Mouse (Mus musculus): ENCODE results near the gene Exosc2. TPM values are rescaled to one million over a fixed set of nuclear protein-coding genes. Genes with fewer than 3 reads are reported as not detected.
"Not testable (repeated sequence)": the region's sequence is repeated elsewhere in the genome, so short reads cannot be mapped to it uniquely, and the experiment has no call there.

Exosc2 gene
- polyA plus RNA-seq, 2 experiments from 2014 or later: 36.2 to 47.9 TPM

DNA sequence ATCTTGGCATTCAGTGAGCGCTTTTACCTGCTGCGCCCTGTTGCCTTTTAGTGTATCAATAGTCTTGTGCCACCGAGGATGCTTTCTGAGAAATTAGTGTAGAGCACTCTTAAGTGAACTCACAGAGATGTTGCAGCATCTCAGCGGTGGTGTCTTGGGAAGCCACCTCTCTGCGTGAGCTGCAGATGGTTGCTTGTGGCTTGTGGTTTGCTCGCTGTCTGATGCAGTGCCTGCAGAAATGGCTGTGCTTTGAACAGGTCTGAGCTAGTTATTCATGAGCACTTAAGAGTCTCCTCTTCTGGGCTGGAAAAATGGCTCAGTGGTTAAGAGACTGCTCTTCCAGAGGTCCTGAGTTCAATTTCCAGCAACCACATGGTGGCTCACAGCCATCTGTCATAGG lies 8.1 kb downstream of the Exosc2 start:
- no peak for ATAC-seq

DNA sequence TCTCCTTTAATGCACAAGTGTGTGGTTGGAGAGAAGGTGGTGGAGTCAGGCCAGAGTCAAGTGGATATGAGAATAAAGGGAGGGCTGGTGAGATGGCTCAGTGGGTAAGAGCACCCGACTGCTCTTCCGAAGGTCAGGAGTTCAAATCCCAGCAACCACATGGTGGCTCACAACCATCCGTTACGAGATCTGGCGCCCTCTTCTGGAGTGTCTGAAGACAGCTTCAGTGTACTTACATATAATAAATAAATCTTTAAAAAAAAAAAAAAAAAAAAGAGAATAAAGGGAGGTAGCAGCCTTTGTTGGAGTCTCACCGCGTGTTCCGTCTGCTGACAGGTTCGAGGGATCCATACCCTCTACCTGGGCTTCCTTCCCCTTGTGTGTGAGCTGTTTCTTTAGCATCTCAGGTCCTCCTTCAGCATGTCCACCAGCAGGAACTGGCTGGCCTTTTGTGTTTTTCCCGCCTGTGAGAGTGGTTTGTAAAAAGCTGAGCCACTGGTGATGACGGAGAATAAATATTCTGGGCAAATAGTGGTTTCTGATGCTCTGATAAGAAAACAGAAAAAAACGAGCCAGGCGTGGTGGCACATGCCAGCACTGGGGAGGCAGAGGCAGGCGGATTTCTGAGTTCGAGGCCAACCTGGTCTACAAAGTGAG lies 10.7 kb downstream of the Exosc2 start:
- ATAC-seq: not testable (repeated sequence)

DNA sequence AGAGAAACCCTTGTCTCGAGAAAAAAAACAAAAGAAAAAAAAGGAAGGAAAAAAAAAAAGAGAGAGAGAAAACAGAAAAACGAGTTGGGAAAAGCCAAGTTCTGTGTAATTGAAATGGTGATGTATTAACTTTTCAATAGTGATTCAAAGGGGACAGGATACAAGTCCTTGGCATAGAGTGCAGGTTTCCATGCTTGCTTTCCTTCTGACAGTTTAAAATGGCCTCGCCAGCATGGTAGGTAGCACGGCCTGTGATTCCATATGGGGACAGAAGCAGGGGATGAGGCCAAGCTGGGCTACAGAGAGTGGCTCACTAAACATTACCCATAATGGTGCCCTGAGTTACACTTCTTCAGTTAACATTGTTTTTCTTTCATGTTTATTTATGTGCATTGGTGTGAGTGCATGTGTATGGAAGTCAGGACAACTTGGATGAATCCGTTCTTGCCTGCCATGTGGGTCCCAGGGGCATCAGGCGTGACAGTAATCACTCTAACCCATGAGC lies 11.3 kb downstream of the Exosc2 start:
- ATAC-seq: no peak

DNA sequence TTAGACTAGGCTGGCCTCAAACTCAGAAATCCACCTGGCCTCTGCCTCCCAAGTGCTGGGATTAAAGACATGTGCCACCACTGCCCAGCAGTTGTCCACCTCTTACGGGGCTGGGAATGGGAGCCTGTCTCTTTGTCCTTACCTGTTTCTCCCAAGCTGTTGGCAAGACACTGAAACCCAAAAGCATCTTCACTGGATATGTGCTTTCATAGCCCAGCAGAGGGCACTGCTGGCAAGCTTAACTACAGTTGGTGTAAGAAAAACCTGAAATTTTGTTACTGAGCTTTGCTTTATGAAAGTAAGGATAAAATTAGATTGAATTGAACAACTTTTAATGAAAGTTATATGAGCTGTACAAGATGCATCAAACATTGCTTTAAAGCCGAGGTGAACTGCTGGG lies 13.2 kb downstream of the Exosc2 start:
- ATAC-seq: no peak

DNA sequence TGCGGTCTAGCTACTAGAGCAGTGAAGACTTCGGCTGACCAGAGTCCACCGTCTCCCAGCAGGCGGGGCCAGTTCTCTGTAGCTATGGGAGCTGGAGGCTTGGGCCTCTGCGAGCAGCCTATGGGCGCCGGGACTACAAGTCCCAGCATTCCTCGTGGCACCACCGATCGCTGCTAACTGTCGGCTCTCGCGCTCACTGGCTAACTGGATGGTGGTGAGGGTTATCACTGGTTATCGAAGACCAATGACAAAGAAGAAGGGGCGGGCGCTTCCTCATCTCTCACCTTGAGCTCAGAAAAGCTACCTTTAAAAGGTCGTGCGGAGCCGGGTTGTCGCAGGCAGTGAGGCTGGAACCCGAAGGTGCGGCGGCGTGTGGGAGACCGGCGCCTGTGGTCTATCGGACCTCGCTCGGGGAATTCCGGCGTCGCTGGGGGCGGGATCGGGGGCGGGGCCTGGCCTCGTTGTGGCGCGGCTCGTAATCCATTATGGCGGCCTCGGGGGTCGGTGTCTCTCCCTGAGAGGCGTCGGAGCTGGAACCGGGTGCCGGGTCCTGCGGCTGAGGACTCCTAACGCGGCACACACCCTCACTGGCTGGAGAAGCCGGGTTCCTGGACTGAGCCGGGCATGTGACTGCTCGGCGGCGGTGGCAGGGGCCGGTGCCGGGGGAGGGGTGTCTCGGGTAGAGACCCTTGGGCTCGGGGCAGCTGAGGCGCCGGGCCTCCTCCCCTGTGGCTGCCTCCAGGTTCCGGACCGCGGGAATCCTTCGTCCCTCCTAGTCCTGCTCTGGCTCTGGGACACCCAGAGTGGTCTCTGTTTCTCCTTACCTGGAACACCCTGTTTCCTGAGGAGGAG lies 17.8 kb downstream of the Exosc2 start, which contains the start of gene Abl1:
Gene Abl1 (plus strand): TSS at position 303 of the 852 bp plus-strand sequence.
- ATAC-seq: peak; percentile 99

DNA sequence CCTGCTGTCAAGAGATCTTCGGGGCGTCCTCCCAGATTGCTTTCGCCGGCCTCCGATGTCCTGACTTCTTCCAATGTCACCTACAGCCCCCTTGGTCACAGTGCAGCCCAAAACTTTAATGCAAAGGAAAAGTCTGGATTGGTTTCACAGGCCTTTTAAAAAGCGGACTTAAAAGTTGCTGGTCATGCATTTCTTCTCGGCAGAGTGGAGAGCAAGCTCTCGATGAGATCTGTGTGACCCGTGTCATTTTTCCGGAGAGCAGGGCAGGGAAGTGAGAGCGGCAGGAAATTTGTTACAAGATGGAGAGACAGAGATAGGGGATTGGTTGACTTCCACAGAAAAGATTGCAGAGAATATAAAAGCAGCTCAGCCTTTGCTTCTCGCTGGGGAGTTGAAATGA lies 18.5 kb downstream of the Exosc2 start:
- no peak for ATAC-seq

DNA sequence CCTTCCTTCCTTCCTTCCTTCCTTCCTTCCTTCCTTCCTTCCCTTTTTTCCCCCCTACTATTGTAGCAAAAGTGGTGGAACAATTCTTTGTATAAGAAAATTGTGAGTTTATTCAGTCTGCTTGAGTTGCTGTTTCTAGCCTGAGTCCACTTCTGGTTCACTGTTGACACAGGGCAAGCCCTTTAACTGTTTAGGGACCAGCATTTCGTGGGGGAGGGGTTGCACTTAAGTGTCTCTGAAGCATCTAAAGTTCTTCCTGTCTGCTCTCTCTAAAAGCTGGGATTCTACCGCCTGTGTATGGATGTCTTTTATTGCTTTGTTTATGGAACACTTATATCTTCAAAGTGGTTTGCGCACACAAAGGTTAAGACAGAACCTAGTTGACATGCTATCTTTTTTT lies 19.5 kb downstream of the Exosc2 start:
- ATAC-seq: no peak

DNA sequence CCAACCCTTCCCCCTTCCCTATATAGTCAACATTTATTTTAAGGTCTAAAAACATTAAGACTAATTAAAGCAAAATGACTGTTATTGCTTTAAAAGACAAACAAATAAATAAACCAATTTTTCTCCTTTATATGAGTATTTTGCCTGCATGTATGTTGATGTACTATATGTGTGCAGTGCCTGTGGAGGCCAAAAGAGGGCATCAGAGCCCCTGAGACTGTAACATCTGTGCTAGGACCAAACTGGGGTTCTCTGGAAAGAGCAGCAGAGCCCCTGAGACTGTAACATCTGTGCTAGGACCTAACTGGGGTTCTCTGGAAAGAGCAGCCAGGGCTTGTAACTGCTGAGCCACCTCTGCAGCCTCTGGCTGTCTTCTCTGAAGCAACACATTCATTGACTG lies 27.7 kb downstream of the Exosc2 start:
- ATAC-seq: no peak

DNA sequence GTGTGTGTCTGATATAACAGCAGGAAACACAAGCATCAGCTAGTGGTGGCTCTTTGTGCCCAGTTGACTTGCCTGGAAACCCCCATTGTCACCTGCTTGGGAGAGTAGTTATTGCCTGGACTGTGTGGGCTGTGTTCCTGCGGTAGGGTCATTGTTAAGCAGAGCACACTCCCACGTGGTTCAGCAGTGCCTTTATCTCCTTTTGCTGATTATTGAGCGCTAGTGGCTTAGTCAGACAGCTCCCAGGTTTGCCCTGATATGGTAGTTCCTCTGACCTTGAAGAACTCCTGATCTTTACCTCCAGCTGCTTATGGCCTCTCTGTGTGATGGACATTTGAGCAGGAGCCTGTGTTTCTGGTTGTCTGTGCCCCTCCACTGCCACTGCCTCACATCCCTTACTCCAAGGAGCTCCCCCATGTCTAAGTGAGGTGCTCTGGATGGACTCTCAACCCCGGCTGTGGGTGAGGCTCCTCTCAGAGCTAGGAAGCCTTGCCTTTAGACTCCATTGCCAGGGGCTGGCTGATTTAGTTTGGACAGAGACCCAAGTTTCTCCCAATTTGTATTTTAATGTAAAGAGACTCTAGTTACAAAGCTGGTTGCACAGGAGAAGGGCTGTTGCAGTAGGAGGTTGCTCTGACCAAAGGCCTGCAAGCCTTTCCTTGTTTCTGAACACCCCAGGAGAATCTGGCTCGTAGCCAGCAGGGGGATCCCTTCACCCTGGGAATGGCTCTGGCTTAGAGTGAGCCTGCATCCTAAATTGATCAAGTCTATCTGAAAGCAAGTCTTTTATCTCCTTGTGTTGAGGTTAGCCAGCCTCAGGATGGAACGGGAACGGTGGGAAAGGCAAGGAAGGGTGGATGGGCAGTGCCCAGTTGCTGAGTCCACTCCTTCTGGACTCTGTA lies 30.3 kb downstream of the Exosc2 start:
- ATAC-seq: no peak

DNA sequence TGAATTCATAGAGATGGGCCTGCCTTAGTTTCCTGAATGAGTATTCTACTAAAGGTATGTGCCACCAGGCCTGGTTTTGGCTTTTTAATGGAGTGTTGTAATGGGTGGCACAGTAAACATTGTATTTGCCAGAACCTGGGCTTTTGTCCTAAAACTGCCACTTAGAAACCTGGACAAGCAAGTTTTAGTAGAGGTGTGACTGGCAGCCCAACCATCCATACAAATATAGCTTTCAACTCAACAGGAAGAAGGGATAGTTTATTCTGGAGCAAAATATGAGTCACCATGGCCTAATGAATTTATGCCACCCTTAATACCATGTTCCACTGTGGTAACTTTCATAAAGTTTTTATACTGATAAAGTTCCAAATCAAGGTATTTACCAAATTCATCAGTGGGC lies 32.7 kb downstream of the Exosc2 start:
- ATAC-seq: no peak

DNA sequence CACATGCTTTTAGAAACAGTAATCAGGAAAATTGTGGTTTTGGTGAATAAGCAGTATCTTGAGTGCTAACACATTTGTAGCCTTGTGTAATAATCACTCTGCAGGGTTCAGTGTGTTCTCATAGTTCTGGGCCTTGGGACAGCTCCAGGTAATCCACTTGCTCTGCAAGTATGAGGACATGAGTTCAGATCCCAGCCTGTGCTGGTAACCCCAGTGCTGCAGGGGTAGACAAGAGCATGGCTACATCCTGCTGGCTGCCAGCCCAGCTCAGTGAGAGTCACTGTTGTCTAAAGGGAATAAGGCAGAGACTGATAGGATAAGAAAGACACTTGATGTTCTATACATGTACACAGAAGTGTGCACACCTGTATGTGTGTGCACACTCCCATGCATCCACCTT lies 35.4 kb downstream of the Exosc2 start:
- no peak for ATAC-seq

DNA sequence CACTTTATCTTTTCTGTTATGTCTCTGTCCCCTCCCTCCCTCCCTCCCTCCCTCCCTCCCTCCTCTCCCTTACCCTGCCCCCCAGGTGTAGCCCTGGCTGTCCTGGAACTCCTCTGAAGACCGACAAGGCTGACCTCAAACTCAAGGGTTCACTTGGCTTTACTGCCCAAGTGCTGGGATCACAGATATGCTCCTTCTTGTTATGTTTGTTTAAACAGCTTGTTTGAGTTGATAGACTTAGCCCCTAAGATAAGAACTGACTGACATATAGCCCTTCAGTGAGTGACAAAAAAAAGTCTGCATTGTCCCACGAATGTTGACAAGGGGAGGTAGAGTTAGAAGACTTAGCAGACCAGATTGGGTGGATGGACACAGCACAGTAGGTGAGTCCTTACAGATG lies 36.0 kb downstream of the Exosc2 start:
- ATAC-seq: no peak

DNA sequence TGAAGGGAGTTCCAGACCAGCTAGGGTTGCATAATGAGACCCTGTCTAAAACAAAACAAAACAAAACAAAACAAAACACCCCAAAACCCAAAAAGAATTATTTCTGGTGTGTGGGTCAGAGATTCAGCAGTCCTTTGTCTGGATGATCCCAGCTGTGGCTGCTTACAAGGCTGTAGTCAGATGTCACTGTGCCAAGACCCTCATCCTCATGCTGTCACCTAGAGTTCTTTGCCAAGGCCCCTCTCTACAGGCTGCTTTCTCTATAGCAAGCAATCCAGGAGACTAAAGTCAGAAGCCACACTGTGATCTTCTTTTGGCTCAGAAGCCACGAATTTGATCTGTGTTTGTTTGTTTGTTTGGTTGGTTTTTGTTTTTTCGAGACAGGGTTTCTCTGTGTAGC lies 42.2 kb downstream of the Exosc2 start:
- ATAC-seq: no peak

DNA sequence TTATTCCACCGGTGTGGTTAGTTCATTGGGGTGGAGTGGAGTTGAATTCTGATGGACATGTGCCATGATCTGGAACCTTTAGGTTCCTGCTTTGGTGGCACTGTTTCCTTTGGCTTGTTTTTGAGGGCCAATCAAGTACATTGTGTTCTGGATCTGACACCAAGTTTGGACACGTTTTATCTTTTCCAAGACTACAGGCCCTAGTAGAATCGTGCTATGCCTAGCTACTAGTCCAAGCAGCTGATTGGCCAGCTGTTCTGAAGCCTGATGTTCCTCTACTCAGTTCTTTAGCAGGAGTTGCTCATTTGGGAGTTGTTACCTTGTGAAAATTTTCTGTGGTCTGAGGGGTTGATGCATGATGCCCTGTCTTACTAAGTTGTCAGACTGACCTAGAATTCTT lies 43.3 kb downstream of the Exosc2 start:
- ATAC-seq: no peak

DNA sequence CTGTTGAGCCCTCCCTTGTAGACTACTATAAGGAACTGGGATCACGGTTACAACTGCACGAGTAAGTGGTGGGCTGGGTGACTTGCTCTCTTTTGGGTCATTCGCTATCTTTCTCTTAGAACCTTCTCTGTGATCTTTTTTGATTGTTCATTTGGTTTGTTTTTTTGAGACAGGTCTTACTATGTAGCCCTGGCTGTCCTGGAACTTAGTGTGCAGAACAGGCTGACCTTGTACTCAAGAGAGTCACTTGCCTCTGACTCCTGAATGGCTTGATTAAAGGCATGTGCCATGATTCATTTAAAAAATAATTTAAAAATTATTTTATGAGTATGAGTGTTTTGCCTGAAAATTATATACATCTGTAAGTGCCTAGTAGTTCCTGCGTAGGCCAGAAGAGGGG lies 44.3 kb downstream of the Exosc2 start:
- ATAC-seq: no peak

DNA sequence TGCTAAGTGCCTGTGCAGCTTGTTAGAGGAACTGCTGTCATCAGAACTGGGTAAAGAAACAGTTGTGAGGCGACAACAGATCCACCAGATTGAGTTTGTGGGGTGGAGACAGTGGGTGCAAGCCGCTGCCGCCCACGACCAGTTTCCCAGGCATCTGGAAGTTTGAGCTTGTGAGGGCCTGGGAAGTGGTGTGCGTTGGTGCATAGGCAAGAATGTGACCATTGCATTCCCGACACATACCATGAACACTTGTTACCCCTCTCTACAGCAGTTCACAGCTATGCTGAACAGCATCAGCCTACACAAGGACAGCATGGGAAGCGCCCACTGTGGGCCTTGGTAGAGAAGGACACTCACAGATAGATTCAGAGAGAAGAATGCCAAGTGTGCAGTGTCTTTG lies 45.5 kb downstream of the Exosc2 start:
- no peak for ATAC-seq

DNA sequence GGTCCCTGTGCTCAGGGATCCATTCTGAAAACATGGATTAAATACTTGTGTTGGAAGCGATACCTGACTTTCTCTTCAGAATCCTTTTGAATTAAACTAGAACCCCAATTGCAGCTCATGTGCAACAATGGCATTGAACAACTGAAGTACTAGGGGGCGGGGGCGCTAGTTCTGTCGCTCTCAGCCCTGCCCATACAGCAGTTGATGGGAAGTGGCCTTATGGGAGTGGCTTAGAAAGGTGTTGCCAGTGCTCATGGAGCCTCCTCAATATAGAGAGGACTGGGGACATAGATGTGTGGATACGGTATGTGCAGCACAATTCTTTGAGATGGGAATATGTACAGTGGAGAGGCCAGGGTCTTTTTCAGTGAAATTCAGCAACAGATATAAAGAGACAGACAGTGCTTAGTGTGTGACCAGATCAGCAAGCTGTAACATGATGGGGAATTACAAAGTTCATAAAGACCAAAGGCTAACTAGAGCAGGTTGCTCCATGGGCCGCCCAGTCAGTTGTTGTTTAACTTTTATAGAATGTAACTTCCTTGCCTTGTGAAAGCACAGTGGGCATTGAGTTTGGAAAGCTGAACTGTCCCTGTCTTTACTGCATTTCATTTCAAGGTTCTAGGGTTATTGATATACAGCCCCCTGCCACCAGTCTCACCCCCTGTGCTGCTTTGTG lies 48.8 kb downstream of the Exosc2 start:
- ATAC-seq: no peak

DNA sequence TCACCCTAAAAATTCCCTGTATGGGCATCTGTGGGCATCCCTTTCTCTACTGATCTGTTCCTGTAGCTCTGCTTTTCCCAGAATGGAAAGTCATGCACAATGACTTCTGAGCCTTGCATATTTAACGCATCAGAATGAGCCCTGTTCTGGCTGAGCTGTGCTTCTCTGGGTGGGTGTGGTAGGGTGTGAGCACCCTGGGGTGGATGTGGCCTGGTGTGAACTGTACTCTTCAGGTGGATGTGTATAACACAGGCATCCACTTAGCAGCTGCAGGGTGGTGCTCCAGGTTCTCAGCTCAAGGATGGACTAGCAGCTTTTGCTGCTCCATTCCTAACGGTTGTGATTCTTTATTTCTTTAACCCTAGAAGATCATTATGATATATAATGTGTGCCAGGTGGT lies 49.4 kb downstream of the Exosc2 start:
- no peak for ATAC-seq

DNA sequence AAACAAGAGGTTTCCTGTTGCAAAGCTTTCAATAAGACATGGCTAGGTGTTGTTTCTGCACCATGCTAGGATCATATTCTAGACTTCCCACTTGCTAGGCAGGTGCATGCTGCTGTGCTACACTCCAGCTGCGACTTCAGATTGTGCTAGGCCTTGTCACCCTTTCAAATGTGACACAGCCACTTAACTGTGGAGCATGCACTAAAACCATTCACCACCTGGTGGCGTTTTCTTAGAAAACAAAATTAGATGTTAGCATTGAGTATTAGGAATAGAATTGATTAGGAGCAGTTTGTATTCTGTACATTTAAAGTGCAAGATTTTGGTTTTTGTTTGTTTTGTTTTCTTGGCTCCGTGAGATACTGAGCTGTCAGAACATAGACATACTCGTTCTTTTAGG lies 50.3 kb downstream of the Exosc2 start:
- ATAC-seq: no peak

DNA sequence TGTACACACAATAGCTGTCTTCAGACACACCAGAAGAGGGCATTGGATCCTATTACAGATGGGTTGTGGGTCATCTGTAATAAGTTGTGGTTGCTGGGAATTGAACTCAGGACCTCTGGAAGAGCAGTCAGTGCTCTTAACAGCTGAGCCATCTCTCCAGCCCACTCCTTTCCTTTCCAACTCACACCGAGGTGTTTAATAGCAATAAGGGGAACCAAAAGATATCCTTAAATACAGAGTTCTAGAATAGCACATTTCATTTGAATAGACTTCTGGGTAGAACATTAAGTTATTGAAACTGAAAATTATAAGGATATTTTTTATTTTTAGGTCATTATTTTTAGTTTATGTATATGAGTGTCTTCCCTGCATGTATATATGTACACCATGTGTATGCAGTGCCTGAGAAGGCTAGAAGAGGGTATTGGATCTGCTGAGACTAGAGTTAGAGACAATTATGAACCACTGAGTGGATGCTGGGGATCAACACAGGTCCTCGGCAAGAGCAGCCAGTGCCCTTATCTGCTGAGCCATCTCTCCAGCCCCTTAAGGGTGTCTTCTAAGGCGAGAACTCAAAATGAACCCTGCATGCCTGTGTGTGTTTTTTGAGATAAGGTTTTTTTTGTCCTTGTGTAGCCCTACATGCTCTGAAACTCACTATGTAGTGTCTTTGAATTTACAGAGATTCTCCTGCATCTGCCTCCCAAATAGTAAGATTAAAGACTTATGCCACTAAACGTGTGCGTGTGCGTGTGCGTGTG lies 54.4 kb downstream of the Exosc2 start:
- no peak for ATAC-seq

DNA sequence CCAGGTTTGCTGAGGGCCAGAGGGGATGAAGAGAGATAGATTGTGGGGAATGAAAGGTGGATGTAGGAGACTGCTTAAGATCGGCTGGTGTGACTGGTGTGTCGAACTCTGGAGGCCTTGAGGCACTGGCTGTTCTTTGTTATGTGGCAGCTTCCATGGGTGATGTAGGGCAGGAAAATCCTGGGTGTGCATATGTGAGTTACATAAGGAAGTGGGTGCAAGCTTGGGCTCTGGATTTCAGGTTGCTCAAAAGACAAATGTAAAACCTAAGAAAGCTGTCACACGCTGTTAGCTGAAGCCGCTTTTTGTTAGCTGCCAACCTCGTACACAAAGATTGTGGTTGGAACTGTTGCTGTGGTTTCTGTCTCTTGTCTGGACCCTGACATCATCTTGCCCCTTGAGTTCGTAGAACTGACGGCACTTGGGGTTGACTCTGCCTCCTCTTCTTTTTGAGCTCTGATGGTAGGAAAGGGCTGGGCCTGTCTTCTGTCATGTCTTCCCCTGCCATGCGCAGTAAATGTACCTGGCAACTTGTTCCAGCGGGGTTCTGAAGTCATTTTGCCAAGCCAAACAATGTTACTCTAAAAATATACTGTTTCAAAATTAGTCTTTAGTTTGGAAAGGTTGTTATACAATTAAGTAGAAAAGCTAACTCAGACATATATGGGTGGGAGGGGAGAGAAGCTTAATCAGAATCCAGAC lies 57.2 kb downstream of the Exosc2 start:
- no peak for ATAC-seq

Measured in activated CD4-positive, CD25-positive, alpha-beta regulatory T cell, adult 4 months (primary cell).